Mouse (Mus musculus) C2C12 (cell line): ENCODE measurements around the gene Patj.

Experiments
- CTCF ChIP-seq: IDR thresholded peaks from one replicate; pipeline ENCODE4 v1.5.1; 2011; ENCODE audit not compliant: control insufficient read depth, insufficient read depth, insufficient read length
- MYOD1 ChIP-seq: IDR thresholded peaks from one replicate; pipeline ENCODE4 v1.6.1; 2011; ENCODE audit warnings: low read depth; ENCODE audit not compliant: control insufficient read depth, insufficient read length
- USF1 ChIP-seq: IDR thresholded peaks from one replicate; pipeline ENCODE4 v1.6.1; 2011; ENCODE audit warnings: low read depth, mild to moderate bottlenecking, control low read depth, moderate library complexity

DNA sequence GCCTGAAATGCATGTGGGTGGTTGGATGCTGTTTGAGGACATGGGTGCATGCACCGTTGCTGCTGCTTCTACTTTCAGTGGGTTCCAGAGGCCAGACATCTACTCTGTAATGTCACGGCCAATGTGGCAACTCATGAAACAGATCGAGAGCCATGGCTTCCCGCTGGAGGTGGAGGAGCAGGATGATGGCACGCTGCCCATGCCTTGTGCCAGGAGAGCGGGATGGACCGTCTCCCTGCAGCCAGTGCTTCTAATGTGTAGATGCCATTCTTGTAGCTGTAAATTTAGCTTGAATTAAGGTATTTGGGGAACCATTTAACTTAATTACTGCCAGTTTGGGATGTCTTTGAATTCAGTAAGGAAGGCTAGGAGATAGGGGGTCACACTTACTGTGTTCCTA is 270.3 kb downstream of the Patj start:
- no peak for TF ChIP-seq USF1
- TF ChIP-seq CTCF, result no peak
- no peak for TF ChIP-seq MYOD1
